Mouse (Mus musculus) intestine, embryonic 16.5 days (tissue): Measurements from ENCODE around the gene Slc22a17. TPM values are rescaled to one million over a fixed set of nuclear protein-coding genes. Genes with fewer than 3 reads are reported as not detected.

Experiments used
- ATAC-seq: fragments of 200-750 bp; cut with Nextera tagmentation; 2 replicates; pipeline ENCODE4 v1.8.0; 2017; ENCODE audit warnings: moderate TSS enrichment, moderate library complexity
- H3K27ac ChIP-seq: fragments of 300-500 bp; sonication (generic); 2 replicates; pipeline ENCODE4 v1.5.1; 2014; ENCODE audit warnings: mild to moderate bottlenecking, low read length
- H3K27me3 ChIP-seq: fragments of 300-500 bp; sonication (generic); replicated peaks from 2 replicates; pipeline ENCODE4 v1.6.1; 2014; ENCODE audit warnings: low read length, control low read depth, mixed read lengths; ENCODE audit not compliant: control insufficient read depth, insufficient read depth
- H3K36me3 ChIP-seq: fragments of 300-500 bp; sonication (generic); 2 replicates; pipeline ENCODE4 v1.6.1; 2014; ENCODE audit warnings: low read length, control low read depth; ENCODE audit not compliant: control insufficient read depth, insufficient read depth
- H3K4me1 ChIP-seq: fragments of 300-500 bp; sonication (generic); 2 replicates; pipeline ENCODE4 v1.6.1; 2014; ENCODE audit warnings: low read length, control low read depth, mixed read lengths; ENCODE audit not compliant: control insufficient read depth, insufficient read depth
- H3K4me2 ChIP-seq: fragments of 300-500 bp; sonication (generic); 2 replicates; pipeline ENCODE4 v1.6.1; 2014; ENCODE audit warnings: low read depth, low read length, control low read depth
- H3K4me3 ChIP-seq: fragments of 300-500 bp; sonication (generic); 2 replicates; pipeline ENCODE4 v1.5.1; 2014; ENCODE audit warnings: mild to moderate bottlenecking, low read length
- H3K9ac ChIP-seq: fragments of 300-500 bp; sonication (generic); 2 replicates; pipeline ENCODE4 v1.6.1; 2014; ENCODE audit warnings: low read depth, low read length
- H3K9me3 ChIP-seq: fragments of 300-500 bp; sonication (generic); 2 replicates; pipeline ENCODE4 v1.6.1; 2016; ENCODE audit warnings: low read length, control low read depth; ENCODE audit not compliant: control insufficient read depth
- WGBS: fragments of 180-500 bp; shearing (Covaris S2); extraction: QIAGEN DNeasy Blood & Tissue Kit; methylation state at CpG from one replicate; pipeline ENCODE4 v1.1.7; 2014; 5-methylcytosine and 5-hydroxymethylcytosine counted together
- polyA plus RNA-seq: library from polyadenylated mRNA; unstranded; fragments of >200 nt; fragmentation: Nextera tagmentation; extraction: Ambion mirVana; gene quantifications from 2 replicates; pipeline ENCODE4 v1.2.1, GENCODE M21; 2015

The Slc22a17 gene
- polyA plus RNA-seq, 1 experiment from 2014 or later: 21.2 TPM

GRCm38 (mm10) chr14:54885309-54885708 is 27.6 kb downstream of the Slc22a17 start:
- 82% methylated on average over 11 of the region's 11 CpGs for WGBS
- peaks cover 4% of the 10 kb centered on the region; the same call in 1 of the 2 replicates for H3K36me3 ChIP-seq
- peak overlapping the region; percentile 45; the same call in 1 of the 2 replicates for H3K9ac ChIP-seq
- peak overlapping the region; percentile 66; the same call in 1 of the 2 replicates for H3K4me3 ChIP-seq
- peak overlapping the region; percentile 77 for H3K4me2 ChIP-seq
- no peaks in the 10 kb centered on the region for H3K27me3 ChIP-seq
- no peaks in the 10 kb centered on the region for H3K9me3 ChIP-seq
- ATAC-seq: no peak
- no peak overlapping the region for H3K27ac ChIP-seq
- H3K4me1 ChIP-seq: peaks cover 21% of the 10 kb centered on the region

DNA sequence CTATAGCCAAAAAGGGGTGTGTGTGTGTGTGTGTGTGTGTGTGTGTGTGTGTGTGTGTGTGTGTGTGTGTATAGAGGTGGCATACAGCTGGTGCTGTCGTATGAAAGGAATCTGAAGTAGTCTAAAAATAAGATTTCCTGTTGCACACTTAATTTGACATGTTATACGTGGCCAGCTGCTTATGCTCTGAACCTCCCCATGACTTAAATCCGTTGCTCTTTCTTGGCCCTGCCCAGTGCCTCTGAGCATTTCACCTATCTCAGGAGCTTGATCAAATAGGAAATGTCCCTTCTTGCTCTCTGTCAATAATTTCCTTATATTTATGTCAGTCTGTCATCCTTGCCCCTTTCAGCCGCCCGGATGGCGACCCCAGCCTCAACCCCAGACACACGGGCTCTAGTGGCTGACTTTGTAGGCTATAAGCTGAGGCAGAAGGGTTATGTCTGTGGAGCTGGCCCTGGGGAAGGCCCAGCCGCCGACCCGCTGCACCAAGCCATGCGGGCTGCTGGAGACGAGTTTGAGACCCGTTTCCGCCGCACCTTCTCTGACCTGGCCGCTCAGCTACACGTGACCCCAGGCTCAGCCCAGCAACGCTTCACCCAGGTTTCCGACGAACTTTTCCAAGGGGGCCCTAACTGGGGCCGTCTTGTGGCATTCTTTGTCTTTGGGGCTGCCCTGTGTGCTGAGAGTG is 28.8 kb downstream of the Slc22a17 start:
- Histone ChIP-seq H3K4me2 (peak overlapping the region; percentile 77), H3K27me3 (no peaks in the 10 kb centered on the region), H3K4me1 (peaks cover 21% of the 10 kb centered on the region), H3K4me3 (peak overlapping the region; percentile 66), H3K9ac (peak overlapping the region; percentile 84), H3K27ac (peak overlapping the region; percentile 93), H3K36me3 (peaks cover 4% of the 10 kb centered on the region; the same call in 1 of the 2 replicates), H3K9me3 (no peaks in the 10 kb centered on the region)
- ATAC-seq: peak; percentile 22; the same call in 1 of the 2 replicates
- WGBS: 13% methylated on average over 21 of the region's 21 CpGs

- Histone ChIP-seq H3K4me2 (peak within 1 kb of the TSS; percentile 77), H3K27ac (peak within 1 kb of the TSS; percentile 95), H3K36me3 (peaks cover 4% of the 10 kb centered on the region; the same call in 1 of the 2 replicates), H3K4me3 (peak within 1 kb of the TSS; percentile 66), H3K9ac (peak within 1 kb of the TSS; percentile 84), H3K9me3 (no peaks in the 10 kb centered on the region), H3K27me3 (no peaks in the 10 kb centered on the region), H3K4me1 (peaks cover 21% of the 10 kb centered on the region)
- peak; percentile 94 for ATAC-seq
- WGBS: under 1% methylated on average over 27 of the region's 27 CpGs
Observed at GRCm38 (mm10) chr14:54883154-54884021, 29.5 kb downstream of the Slc22a17 start, which contains the start of the genes Bcl2l2 and Gm20521. Gene Bcl2l2 (plus strand): TSS chr14:54883377. Gene Gm20521 (plus strand): TSS chr14:54883441.

DNA sequence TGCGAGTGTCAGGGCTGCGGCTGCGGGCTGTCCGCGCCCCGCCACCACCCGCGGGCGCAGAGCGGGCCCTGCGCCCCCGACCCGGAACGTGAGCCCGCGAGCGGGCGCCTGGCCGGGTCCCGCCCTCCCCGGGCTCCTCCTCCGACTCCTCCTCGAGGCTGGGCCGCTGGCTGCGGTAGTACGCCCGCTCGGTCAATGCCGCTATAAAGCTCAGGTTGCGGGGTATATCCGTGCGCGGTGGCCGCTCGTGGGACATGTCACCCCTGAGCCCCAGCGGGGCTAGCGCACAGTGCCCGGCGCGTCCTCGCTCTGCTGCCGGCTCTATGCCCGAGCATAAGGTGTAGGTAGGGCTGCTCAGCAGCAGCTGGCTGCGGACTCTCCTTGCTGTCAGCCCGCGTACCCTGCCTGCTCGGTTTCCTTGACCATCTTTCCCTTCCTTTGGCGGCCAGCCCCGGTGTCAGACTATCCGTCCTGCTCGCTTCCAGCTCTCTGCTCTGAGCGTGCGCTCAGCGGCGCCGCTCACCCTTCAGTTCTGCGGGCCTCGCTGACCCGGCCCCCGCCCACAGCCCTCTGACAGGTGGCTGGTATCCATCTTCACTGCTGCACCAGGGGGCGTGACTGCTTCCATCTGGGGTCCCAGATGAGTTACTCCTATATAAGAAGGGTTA is 35.8 kb downstream of the Slc22a17 start, which contains the start of gene Ppp1r3e:
Gene Ppp1r3e (minus strand): TSS at position 503 of the 668 bp plus-strand sequence.
- Histone ChIP-seq H3K27me3 (no peaks in the 10 kb centered on the region), H3K4me1 (peaks cover 12% of the 10 kb centered on the region), H3K4me3 (peak within 1 kb of the TSS; percentile 82), H3K9ac (peak within 1 kb of the TSS; percentile 81), H3K36me3 (no peaks in the 10 kb centered on the region), H3K9me3 (no peaks in the 10 kb centered on the region), H3K27ac (peak within 1 kb of the TSS; percentile 88), H3K4me2 (peak within 1 kb of the TSS; percentile 94)
- under 1% methylated on average over 56 of the region's 61 CpGs for WGBS
- peak; percentile 87 for ATAC-seq

- ATAC-seq: peak; percentile 94
- Histone ChIP-seq H3K27ac (peak overlapping the region; percentile 88), H3K36me3 (no peaks in the 10 kb centered on the region), H3K9me3 (no peaks in the 10 kb centered on the region), H3K9ac (peak overlapping the region; percentile 81), H3K4me2 (peak overlapping the region; percentile 94), H3K27me3 (no peaks in the 10 kb centered on the region), H3K4me1 (peaks cover 12% of the 10 kb centered on the region), H3K4me3 (peak overlapping the region; percentile 82)
- WGBS: under 1% methylated on average over 64 of the region's 72 CpGs
Observed at GRCm38 (mm10) chr14:54876539-54877047, 36.3 kb downstream of the Slc22a17 start.

GRCm38 (mm10) chr14:54875844-54876538 is 36.9 kb downstream of the Slc22a17 start:
- peak overlapping the region; percentile 94 for H3K4me2 ChIP-seq
- H3K4me3 ChIP-seq: peak overlapping the region; percentile 82
- no peaks in the 10 kb centered on the region for H3K27me3 ChIP-seq
- H3K9ac ChIP-seq: peak overlapping the region; percentile 81
- peaks cover 12% of the 10 kb centered on the region for H3K4me1 ChIP-seq
- peak overlapping the region; percentile 88 for H3K27ac ChIP-seq
- no peaks in the 10 kb centered on the region for H3K36me3 ChIP-seq
- WGBS: 2% methylated on average over 36 of the region's 36 CpGs
- no peaks in the 10 kb centered on the region for H3K9me3 ChIP-seq
- peak; percentile 32; the same call in 1 of the 2 replicates for ATAC-seq

GRCm38 (mm10) chr14:54874165-54874564 is 38.8 kb downstream of the Slc22a17 start:
- Histone ChIP-seq H3K9ac (no peak overlapping the region), H3K4me3 (no peak overlapping the region), H3K4me1 (peaks cover 12% of the 10 kb centered on the region), H3K9me3 (no peaks in the 10 kb centered on the region), H3K36me3 (no peaks in the 10 kb centered on the region), H3K27me3 (no peaks in the 10 kb centered on the region), H3K27ac (no peak overlapping the region), H3K4me2 (no peak overlapping the region)
- 86% methylated on average over 3 of the region's 3 CpGs for WGBS
- ATAC-seq: no peak

GRCm38 (mm10) chr14:54870861-54871260 is 42.1 kb downstream of the Slc22a17 start, which contains the start of gene Homez:
Gene Homez (minus strand): TSS chr14:54870961.
- H3K27me3 ChIP-seq: no peaks in the 10 kb centered on the region
- H3K27ac ChIP-seq: no peak within 1 kb of the TSS
- H3K4me1 ChIP-seq: peaks cover 12% of the 10 kb centered on the region
- H3K36me3 ChIP-seq: no peaks in the 10 kb centered on the region
- no peak within 1 kb of the TSS for H3K4me2 ChIP-seq
- H3K9ac ChIP-seq: no peak within 1 kb of the TSS
- 88% methylated on average over 5 of the region's 5 CpGs for WGBS
- no peak within 1 kb of the TSS for H3K4me3 ChIP-seq
- no peak for ATAC-seq
- H3K9me3 ChIP-seq: no peaks in the 10 kb centered on the region
